Mouse (Mus musculus) bone marrow macrophage, adult 2 months (primary cell): ENCODE measurements around the gene Dnajc13. TPM values are rescaled to one million over a fixed set of nuclear protein-coding genes. Genes with fewer than 3 reads are reported as not detected.

Experiments
- H3K27ac ChIP-seq: 2 replicates; pipeline ENCODE4 v1.5.1; 2012; ENCODE audit warnings: low read depth, low read length; ENCODE audit not compliant: insufficient read depth
- H3K4me1 ChIP-seq: 2 replicates; pipeline ENCODE4 v1.6.1; 2012; ENCODE audit warnings: low read length; ENCODE audit not compliant: control insufficient read depth, insufficient read depth
- H3K4me3 ChIP-seq: 2 replicates; pipeline ENCODE4 v1.5.1; 2012; ENCODE audit warnings: mild to moderate bottlenecking, low read length, moderate library complexity; ENCODE audit not compliant: insufficient read depth
- CTCF ChIP-seq: IDR thresholded peaks from 2 replicates; pipeline ENCODE4 v1.5.1; 2012; ENCODE audit warnings: low read depth, mild to moderate bottlenecking, low read length, moderate library complexity
- POLR2A ChIP-seq: IDR thresholded peaks from 2 replicates; pipeline ENCODE4 v1.6.1; 2012; ENCODE audit warnings: mild to moderate bottlenecking, low read depth, low read length, borderline replicate concordance
- polyA plus RNA-seq: library from polyadenylated mRNA; stranded (reverse); fragments of >200 nt; gene quantifications from 2 replicates; pipeline ENCODE4 v1.2.4, GENCODE M21; 2012; ENCODE audit not compliant: missing spikeins, insufficient read depth, insufficient read length

The Dnajc13 gene
- polyA plus RNA-seq, 1 experiment: 65.0 TPM

DNA sequence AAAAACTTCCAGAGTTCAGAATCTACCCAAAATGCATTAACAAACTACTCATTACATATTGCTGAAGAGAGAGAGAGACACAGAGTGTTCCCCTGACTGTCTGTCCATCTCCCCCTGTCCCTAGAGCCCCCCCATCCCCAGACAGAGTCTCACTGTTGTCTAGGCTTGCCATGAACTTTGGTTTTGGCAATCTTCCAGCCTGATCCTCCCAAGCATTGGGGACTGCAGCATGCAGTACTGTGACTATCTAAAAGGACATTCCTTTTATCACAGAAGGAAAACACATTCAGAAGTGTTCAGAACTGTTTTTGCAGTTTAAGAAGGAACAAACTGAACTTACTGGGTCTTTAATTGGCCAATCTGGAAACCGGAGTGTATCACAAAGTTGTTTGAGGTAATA, 74.0 kb downstream of the Dnajc13 start:
- TF ChIP-seq CTCF (no peak), POLR2A (no peak)
- no peak overlapping the region for H3K27ac ChIP-seq
- no peaks in the 10 kb centered on the region for H3K4me1 ChIP-seq
- H3K4me3 ChIP-seq: no peak overlapping the region

DNA sequence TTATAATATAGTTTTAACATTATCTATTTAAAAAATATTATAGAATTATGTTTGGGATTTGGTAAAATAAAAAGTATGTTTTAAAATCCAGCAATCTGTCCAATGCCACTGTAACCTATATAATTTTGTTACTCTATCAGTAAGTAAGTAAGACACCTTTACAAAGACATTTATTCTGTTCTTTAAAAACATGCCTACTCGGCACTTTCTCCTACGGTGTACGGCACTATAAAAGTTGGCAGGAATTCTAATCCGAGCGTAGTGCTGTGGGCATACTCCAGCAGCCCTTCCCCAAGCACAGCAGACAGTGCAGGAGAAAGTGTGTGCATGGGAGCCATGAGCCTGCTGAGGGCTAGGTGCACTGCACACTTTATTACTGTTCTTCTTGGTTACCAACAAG, 75.7 kb downstream of the Dnajc13 start:
- H3K4me1 ChIP-seq: no peaks in the 10 kb centered on the region
- H3K4me3 ChIP-seq: no peak overlapping the region
- H3K27ac ChIP-seq: no peak overlapping the region
- TF ChIP-seq POLR2A: no peak
- TF ChIP-seq CTCF: no peak

DNA sequence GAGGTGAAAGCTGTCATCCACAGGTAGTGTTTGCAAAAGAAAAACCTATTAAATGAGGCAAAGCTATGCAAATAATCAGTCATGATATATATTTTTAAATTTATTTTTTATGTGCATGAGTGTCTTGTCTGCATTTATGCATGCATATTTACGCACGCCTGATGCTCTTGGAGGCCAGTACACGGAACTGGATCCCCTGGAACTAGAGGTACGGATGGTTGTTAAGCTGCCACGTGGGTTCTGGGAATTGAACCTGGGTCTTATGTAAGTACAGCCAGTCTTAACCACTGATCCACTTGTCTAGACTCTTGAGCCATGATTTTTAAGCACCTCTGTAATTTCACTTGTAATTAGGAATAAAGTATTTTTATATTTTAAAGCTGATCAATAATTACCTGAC, 79.5 kb downstream of the Dnajc13 start:
- Histone ChIP-seq H3K4me1 (no peaks in the 10 kb centered on the region), H3K27ac (no peak overlapping the region), H3K4me3 (no peak overlapping the region)
- TF ChIP-seq CTCF: no peak
- TF ChIP-seq POLR2A: no peak

DNA sequence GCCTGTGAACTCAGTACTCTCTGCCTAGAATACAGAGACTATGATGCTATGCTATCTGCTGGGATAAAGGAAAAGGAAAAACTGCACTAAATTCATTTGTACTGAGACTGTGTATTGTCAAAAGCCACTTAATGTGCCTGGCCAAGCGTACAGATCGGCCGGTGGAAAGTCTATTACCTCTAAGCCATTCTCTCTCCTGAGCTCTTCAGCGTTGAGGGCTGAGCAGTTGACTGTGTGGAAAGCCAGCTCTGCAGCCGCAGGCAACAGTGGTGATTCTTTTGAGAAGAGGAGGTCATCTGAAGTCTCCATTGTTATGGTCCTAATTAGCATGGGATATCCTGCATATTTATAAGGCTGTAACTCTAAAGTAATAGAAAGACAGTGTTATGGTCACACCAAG, 80.4 kb downstream of the Dnajc13 start:
- no peak for TF ChIP-seq POLR2A
- no peak for TF ChIP-seq CTCF
- H3K4me3 ChIP-seq: no peak overlapping the region
- H3K4me1 ChIP-seq: no peaks in the 10 kb centered on the region
- no peak overlapping the region for H3K27ac ChIP-seq

DNA sequence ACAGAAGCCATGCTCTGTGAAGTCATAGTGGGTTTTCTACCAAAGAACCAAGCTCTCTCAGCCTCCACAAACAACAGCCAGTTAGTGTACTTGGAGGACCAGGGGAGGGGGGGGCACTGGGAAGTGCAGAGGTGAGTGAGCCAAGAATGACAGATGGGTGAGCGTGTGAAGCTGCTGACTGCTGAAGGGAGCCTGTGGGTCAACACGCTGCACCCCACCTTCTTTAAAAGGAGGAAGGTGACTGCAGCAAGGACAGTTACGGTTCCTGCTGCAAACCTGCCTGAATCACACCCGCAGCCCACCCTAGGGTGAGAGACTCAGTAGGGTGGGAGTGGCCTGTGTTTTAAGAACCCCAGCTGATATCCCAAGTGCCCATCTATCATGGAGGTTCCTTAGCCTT, 81.1 kb downstream of the Dnajc13 start:
- no peaks in the 10 kb centered on the region for H3K4me1 ChIP-seq
- no peak overlapping the region for H3K4me3 ChIP-seq
- TF ChIP-seq CTCF: no peak
- TF ChIP-seq POLR2A: no peak
- H3K27ac ChIP-seq: no peak overlapping the region

DNA sequence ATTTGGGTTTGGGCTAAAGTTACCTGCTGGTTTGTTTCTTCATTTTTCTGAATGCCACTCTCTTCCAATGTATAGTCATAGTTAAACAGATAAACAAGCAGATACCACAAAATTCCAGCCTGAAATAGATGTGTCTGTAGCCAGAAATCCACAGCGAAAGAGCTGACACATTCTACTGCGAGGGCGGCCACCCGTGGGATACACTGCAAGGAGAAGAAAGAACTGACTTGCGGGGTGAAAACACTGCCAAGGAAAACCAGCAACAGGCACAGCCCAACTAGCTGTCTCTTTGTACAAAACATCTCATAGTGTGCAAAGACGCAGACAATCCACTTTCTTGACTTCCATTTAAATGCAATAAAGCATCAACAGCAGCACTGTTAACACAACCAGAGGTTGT, 82.7 kb downstream of the Dnajc13 start:
- TF ChIP-seq CTCF: no peak
- no peak for TF ChIP-seq POLR2A
- Histone ChIP-seq H3K27ac (no peak overlapping the region), H3K4me3 (no peak overlapping the region), H3K4me1 (no peaks in the 10 kb centered on the region)

DNA sequence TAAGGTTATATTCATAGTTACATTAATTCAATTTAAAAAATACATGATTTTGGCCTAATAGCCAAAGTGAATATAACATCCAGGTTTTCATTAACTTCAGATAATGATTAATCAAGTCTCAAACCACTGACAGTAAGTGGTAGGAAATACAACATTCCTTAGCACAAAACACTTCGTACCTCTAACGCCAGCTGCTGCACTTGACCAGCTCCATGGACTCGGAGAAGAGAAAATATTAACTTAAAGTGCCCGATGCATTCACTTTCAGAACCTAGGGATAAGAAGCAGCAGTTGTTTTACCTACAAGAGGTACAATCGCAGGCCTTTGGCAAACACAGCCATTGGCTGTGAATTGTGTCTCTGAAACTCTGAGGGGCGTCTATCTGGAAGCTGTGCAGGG, 90.4 kb downstream of the Dnajc13 start:
- TF ChIP-seq POLR2A (no peak), CTCF (no peak)
- Histone ChIP-seq H3K4me1 (no peaks in the 10 kb centered on the region), H3K4me3 (no peak overlapping the region), H3K27ac (no peak overlapping the region)

DNA sequence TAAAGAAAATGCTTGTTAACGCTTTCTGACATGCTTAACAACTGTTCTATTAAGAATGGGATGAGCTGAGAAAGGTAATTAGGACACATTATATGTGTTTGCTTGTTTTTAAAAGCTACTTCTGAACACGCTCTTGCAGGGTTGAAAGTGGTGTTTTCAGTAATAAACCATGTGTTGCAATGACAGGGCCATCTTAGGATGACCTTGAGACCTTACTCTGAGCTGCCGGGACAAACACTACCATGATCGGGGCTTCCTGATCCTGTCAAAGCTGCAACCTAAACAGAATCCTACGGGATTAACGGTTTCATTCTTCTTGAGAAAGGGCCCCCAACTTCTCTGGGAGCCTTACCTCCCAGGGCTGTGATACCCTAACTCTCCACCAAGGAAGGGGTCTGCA, 91.1 kb downstream of the Dnajc13 start:
- no peaks in the 10 kb centered on the region for H3K4me1 ChIP-seq
- TF ChIP-seq POLR2A: no peak
- no peak for TF ChIP-seq CTCF
- H3K27ac ChIP-seq: no peak overlapping the region
- no peak overlapping the region for H3K4me3 ChIP-seq

DNA sequence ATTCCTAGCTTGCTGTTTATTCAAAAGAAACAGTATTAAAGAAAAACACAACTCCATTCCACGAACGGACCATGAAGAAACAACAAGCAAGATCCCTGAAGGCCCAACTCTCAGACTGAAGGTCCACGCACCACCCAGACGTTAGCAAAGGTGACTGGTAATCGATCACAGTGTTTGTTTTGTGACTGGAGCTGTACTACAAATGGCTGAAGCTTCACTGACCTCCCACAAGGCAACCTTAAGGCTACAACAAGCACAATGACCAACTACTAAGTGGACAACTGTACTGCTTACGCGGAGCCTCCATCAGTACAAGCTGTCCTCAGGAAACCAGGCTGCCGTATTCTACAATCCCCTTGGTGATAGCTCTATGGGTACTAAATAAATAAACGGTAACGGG, 92.7 kb downstream of the Dnajc13 start:
- TF ChIP-seq CTCF: no peak
- TF ChIP-seq POLR2A: no peak
- no peak overlapping the region for H3K27ac ChIP-seq
- H3K4me1 ChIP-seq: no peaks in the 10 kb centered on the region
- H3K4me3 ChIP-seq: no peak overlapping the region

DNA sequence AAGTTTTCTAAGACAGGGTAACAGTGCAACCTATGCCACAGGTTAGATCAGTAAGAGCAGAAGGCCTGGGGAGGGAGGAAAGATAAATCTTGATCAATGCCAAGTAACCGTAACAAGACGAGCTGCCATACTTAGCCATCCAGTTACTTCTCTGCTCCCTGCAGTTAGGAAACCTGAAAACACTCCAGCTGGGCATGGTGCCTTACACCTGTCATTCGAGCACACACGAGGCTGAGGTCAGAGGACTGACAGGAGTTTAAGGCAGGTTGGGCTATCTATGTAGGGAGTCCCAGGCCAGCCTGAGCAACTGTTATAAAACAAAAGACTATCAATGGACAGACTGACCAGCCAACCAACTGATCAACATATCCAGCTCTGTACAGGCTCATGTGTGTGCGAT, 96.8 kb downstream of the Dnajc13 start:
- TF ChIP-seq POLR2A (no peak), CTCF (no peak)
- Histone ChIP-seq H3K27ac (no peak overlapping the region), H3K4me1 (no peaks in the 10 kb centered on the region), H3K4me3 (no peak overlapping the region)

DNA sequence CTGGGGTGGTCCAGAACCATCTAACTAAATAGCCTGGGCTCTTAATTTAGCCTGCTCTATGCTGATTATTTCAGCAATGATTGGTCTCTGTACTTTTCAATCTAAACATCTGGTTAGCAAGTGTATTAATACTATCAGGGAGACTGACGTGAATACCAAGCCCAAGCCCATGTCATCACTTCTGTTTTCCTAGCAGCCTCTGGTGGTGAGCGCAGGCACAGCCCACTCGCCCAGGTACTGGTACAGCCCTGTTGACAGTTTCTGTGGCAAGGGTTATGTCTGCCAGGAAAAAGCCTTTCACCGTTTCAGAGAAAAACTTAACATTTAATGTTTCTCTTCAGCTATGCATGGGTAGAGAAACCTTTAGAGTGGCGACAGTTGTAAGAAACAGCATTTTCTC, 98.5 kb downstream of the Dnajc13 start:
- no peaks in the 10 kb centered on the region for H3K4me1 ChIP-seq
- no peak for TF ChIP-seq CTCF
- no peak for TF ChIP-seq POLR2A
- no peak overlapping the region for H3K4me3 ChIP-seq
- no peak overlapping the region for H3K27ac ChIP-seq

DNA sequence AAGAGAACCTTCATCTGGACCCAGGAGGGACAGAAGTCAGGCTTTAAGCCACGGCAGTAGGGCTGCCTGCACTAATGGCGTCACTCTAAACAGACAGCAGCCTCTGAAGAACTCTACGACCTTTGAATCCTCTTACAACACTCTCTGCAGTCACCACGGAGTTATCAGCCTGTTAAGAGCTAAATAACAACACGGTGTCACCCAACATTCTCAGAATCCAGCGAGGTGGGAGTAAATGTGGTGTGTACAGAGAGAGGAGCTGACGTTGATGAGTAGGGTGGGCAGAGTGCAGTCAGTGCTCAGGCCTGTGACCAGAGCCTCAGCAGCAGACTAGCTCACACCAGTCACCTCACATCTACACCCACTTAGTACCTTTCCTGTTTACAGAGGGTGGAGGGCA, 101.6 kb downstream of the Dnajc13 start:
- H3K27ac ChIP-seq: no peak overlapping the region

More for the DNA sequence above, 101.6 kb downstream of the Dnajc13 start:
- no peak for TF ChIP-seq CTCF
- TF ChIP-seq POLR2A: no peak
- Histone ChIP-seq H3K4me3 (no peak overlapping the region), H3K4me1 (no peaks in the 10 kb centered on the region)
